Mouse (Mus musculus): ENCODE results near the gene Wnt3.

- TF ChIP-seq GATA1 (IDR thresholded peaks at IDR 0.05; ENCODE audit: borderline replicate concordance, low read length) (no peak), FLI1 (IDR thresholded peaks at IDR 0.05; ENCODE audit: low read length) (no peak)
Measured at GRCm38 (mm10) chr11:103735046-103735781, 38.7 kb upstream of the Wnt3 start.

Data from megakaryocyte, embryonic 14.5 days (primary cell).